Mouse (Mus musculus) cerebellum, adult 2 months (tissue): ENCODE results near the gene Chd4.
"Not testable (repeated sequence)": the region's sequence is repeated elsewhere in the genome, so short reads cannot be mapped to it uniquely, and the experiment has no call there.

Experiments
- CTCF ChIP-seq: fragments of 200-500 bp; IDR thresholded peaks from 2 replicates; pipeline ENCODE4 v1.5.1; 2011; ENCODE audit warnings: low read depth, mild to moderate bottlenecking, control low read depth, low read length, moderate library complexity, borderline replicate concordance; ENCODE audit not compliant: insufficient read depth
- POLR2A ChIP-seq: fragments of 200-500 bp; IDR thresholded peaks from 2 replicates; pipeline ENCODE4 v1.6.1; 2011; ENCODE audit warnings: low read length, control low read depth, borderline replicate concordance; ENCODE audit not compliant: insufficient read depth

DNA sequence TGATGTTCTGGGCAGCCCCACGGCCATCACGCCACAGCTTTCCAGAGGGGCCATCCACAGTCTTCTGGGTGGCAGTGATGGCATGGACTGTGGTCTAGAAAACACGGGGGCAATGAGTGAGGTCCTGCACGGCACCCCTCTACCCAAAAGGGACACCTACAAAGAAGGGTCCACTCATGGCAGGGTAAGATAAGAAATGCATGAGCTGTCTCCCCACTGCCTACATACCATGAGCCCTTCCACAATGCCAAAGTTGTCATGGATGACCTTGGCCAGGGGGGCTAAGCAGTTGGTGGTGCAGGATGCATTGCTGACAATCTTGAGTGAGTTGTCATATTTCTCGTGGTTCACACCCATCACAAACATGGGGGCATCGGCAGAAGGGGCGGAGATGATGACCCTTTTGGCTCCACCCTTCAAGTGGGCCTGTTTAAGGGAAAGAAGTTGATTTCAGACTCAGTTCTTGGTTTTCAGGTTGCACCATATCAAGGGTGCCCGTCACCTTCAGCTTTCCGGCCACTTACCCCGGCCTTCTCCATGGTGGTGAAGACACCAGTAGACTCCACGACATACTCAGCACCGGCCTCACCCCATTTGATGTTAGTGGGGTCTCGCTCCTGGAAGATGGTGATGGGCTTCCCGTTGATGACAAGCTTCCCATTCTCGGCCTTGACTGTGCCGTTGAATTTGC, 67.0 kb downstream of the Chd4 start:
- TF ChIP-seq CTCF, POLR2A: not testable (repeated sequence)
